Mouse (Mus musculus) cerebral cortex, adult 2 months (tissue): ENCODE results near the gene Nckipsd.

Source experiments
- WGBS: fragments of 180-500 bp; shearing (Covaris S2); methylation state at CpG from one replicate; pipeline ENCODE4 v1.1.7; 2018; 5-methylcytosine and 5-hydroxymethylcytosine counted together

The Nckipsd gene

DNA sequence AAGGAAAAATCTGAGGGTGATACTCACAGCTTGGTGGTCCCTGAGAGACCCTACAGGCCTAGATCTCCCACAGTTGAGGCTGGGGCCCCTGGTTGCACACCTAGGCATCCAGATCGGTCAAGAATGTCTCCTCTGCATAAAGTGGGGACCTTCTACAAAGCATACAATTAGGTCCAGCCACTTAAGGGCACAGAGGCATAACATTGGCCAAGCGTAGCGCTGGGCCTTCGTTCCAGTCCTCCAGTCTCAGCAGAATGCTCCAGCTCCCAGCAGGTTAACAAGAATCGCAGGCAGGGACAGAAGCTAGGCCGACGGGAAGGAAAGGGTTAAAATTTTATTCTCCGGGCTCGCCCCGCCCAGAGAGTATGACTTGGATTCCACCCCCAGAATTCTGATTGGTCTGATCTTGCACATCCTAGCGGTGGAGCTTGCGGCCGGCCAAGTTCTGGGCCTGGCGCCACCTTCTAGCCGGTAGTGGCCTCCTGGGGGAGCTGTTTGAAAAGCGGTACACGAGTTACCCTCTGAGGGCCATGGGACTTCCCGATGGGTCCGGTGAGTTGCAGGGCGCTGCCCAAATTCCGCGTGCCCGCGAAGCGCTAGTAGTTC, 45.6 kb downstream of the Nckipsd start:
- under 1% methylated on average over 25 of the region's 25 CpGs for WGBS

DNA sequence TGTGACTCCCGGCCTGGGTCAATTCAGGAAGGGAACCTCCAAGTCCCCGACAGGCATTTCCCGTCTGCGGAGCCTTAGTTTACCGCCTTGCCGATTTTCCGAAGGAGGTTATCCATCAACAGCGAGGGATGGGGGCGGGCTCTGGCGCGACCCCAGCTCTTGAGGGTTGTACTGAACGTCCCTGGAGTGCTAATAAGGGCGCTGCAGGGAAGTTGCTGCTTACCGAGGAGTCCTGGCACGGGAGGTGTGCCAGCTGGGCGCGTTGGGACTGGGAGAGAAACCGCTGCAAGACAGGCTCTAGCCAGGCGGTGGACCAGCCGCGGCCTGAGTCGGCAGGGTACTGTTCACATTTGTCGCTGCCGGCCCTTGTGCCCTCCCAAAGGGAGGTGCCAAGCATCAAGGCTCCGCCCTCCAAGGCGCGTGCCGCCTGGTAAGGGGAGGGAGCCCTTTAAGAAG, 46.1 kb downstream of the Nckipsd start:
- under 1% methylated on average over 28 of the region's 28 CpGs for WGBS

DNA sequence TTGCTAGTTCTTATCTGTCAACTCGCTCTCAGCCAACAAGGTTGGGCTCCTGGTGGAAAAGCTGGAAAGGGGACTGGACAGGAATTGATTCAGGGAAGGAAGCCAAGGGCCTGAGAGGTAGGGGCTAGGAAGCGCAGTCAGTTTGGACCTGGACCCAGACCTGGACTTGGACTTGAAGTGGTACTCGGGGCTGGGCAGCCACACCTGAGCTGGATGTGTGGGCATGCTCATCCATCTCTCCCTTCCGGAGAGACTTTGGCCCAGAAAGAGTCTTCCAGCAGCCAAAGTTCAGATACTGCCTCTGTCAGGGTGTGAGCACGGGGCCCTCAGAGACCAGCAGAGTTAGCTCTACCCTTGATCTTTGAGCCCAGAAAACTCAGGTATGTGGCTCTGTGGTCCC, 47.2 kb downstream of the Nckipsd start:
- 67% methylated on average over 5 of the region's 5 CpGs for WGBS

DNA sequence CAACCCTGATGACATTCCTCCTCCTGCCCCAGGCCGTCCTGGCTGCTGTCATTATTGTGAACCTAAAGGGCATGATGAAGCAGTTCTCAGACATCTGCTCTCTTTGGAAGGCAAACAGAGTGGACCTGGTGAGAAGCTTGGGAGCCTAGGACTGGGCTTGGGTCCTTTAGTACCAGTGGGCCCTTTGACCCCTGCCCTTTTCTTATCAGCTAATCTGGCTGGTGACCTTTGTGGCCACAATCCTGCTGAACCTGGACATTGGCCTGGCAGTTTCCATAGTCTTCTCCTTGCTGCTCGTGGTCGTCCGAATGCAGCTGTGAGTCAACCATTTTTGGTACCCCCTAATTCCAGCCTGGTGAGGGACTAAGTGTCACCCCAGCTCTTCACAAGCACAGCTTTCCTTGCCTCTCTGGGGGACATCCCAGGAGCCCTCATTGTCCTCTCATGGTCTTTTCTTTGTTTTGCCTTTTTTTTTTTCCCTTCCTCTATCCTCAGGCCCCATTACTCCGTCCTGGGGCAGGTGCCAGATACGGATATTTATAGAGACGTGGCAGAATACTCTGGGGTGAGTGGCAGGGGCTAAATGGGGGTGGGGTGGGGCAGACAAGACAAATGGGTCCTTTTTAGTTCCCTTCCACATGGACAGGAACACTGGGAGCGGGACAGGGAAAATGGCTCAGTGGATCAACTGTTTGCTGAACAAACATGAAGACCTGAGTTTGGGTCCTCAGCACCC, 50.8 kb downstream of the Nckipsd start:
- WGBS: 79% methylated on average over 8 of the region's 8 CpGs
